Mouse (Mus musculus): ENCODE measurements around the gene Fbln5. TPM values are rescaled to one million over a fixed set of nuclear protein-coding genes. Genes with fewer than 3 reads are reported as not detected.

The Fbln5 gene
- polyA plus RNA-seq, 1 experiment, result 637 TPM

DNA sequence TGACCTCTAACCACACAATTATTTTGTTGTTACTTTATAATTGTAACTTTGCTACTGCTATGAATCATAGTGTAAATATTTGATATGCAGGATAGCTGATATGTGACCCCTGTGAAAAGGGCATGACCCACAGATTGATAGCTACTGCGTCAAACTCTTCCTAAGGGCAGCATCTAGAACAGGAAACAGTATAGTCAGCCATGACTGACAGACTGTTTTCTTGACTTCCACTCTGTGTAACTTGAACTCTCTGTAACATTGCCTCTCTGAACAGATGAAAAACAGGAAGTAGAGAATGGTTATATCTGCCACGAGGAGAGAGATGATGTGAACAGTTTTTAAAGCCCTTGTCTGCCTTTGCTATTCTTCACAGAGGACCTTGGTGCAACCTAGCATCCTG lies 78.8 kb downstream of the Fbln5 start:
- no peak for TF ChIP-seq CTCF (IDR thresholded peaks at IDR 0.05; ENCODE audit: borderline replicate concordance, insufficient read depth, low read length)
- no peak for TF ChIP-seq POLR2A (IDR thresholded peaks at IDR 0.05; ENCODE audit: low read depth, low read length)
- Histone ChIP-seq H3K4me3 (ENCODE audit: insufficient read depth, low read length) (no peak overlapping the region), H3K27ac (ENCODE audit: insufficient read depth, low read length) (no peak overlapping the region), H3K4me1 (ENCODE audit: control insufficient read depth, insufficient read depth, low read length) (no peaks in the 10 kb centered on the region; the same call in 1 of the 2 replicates)

DNA sequence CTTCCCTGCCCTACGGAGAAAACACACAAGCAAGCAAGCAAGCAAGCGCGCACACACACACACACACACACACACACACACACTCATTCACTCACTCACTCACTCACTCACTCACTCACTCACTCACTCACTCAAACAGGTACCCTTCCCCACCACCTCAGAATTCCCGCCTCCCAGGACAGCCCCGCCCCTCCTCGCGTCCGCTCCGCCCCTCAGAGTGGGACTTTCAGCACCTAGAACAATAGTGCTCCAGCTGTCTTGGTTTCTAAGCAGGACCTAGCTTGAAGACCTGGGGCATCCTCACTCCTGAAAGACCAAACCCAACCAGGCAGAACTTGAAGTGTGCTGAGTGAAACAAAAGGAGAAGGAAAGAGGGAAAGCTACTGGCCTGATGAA lies 100.1 kb downstream of the Fbln5 start:
- peak overlapping the region; percentile 75 for H3K4me3 ChIP-seq (ENCODE audit: insufficient read depth, low read length)
- H3K4me1 ChIP-seq (ENCODE audit: control insufficient read depth, insufficient read depth, low read length), result no peaks in the 10 kb centered on the region
- no peak overlapping the region for H3K27ac ChIP-seq (ENCODE audit: insufficient read depth, low read length)
- TF ChIP-seq POLR2A (IDR thresholded peaks at IDR 0.05; ENCODE audit: low read depth, low read length), result no peak
- TF ChIP-seq CTCF (IDR thresholded peaks at IDR 0.05; ENCODE audit: borderline replicate concordance, insufficient read depth, low read length), result no peak

- no peaks in the 10 kb centered on the region for H3K4me1 ChIP-seq (ENCODE audit: control insufficient read depth, insufficient read depth, low read length)
- TF ChIP-seq CTCF (IDR thresholded peaks at IDR 0.05; ENCODE audit: borderline replicate concordance, insufficient read depth, low read length) (no peak), POLR2A (IDR thresholded peaks at IDR 0.05; ENCODE audit: low read depth, low read length) (no peak)
- peak within 1 kb of the TSS; percentile 75 for H3K4me3 ChIP-seq (ENCODE audit: insufficient read depth, low read length)
These were observed 100.7 kb downstream of the Fbln5 start, which contains the start of gene Tc2n for GRCm38 (mm10) chr12:101718054-101718754. Tc2n (minus strand) TSS chr12:101718523.

GRCm38 (mm10) chr12:101699176-101699575 lies 119.7 kb downstream of the Fbln5 start:
- no peak for TF ChIP-seq POLR2A (IDR thresholded peaks at IDR 0.05; ENCODE audit: low read depth, low read length)
- TF ChIP-seq CTCF (IDR thresholded peaks at IDR 0.05; ENCODE audit: borderline replicate concordance, insufficient read depth, low read length), result no peak
- H3K4me1 ChIP-seq (ENCODE audit: control insufficient read depth, insufficient read depth, low read length), result no peaks in the 10 kb centered on the region
- no peak overlapping the region for H3K4me3 ChIP-seq (ENCODE audit: insufficient read depth, low read length)

More at GRCm38 (mm10) chr12:101718054-101718754, 100.7 kb downstream of the Fbln5 start, which contains the start of gene Tc2n:
- no peak within 1 kb of the TSS for H3K27ac ChIP-seq (ENCODE audit: insufficient read depth, low read length)

More at GRCm38 (mm10) chr12:101699176-101699575, 119.7 kb downstream of the Fbln5 start:
- H3K27ac ChIP-seq (ENCODE audit: insufficient read depth, low read length), result no peak overlapping the region

Other genes with a start within 250 kb of the Fbln5 start
- 0.26 TPM in 1 of 2 replicates, not detected in the other for gene Tc2n, start 100.5 kb downstream of the Fbln5 start, polyA plus RNA-seq (2011; ENCODE audit: insufficient read length, low read depth, missing spikeins)
- 35.3 and 35.6 TPM in 2 replicates for gene Trip11, start 94.2 kb upstream of the Fbln5 start, polyA plus RNA-seq (2011; ENCODE audit: insufficient read length, low read depth, missing spikeins)
- gene Atxn3, start 139.2 kb upstream of the Fbln5 start, polyA plus RNA-seq (2011; ENCODE audit: insufficient read length, low read depth, missing spikeins), result 13.1 and 15.9 TPM in 2 replicates
- 32.7 and 35.5 TPM in 2 replicates for gene Cpsf2, start 156.9 kb upstream of the Fbln5 start, polyA plus RNA-seq (2011; ENCODE audit: insufficient read length, low read depth, missing spikeins)

All from embryonic fibroblast, embryonic 13.5 days (primary cell).